Mouse (Mus musculus): ENCODE measurements around the gene Fam83c.

The Fam83c gene

DNA sequence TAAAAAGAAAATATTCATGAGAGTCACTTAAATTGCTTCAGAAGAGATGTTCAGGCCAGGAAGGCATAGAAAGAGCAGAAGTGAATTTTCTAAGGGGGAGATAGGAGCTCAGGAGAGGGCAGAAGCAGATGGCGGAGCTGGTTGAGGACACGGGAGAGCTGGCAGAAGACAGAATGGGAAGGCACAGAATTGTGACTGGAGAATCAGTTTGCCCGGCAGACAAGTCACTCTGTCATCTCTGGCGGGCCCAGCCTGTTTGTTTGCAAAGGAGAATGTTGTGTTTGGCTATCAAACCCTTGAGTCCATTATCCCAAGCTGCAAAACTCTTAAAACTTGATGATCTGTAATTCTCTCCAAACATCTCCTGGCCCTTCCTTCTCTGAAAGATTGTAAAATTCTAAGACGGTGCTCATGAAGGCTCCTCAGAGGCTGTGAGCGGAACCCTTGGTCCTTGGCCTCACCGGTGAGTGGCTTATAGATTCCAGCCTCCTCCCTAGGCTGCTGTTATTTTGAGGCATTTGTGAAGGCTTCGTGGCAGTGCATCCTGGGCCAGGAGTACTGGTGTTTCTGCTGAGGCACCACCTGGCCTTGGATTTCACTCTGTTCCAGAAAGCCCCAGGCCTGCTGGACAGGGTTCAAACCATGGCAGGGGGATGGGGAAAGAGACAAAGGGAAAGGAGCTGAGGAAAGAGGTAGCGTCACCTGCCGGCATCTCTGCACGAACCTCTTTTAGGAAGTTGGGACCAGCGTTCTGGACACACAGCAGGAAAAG is 39.8 kb downstream of the Fam83c start:
- DNase-seq (ENCODE audit: low spot score in 2 of 2): no peak

DNA sequence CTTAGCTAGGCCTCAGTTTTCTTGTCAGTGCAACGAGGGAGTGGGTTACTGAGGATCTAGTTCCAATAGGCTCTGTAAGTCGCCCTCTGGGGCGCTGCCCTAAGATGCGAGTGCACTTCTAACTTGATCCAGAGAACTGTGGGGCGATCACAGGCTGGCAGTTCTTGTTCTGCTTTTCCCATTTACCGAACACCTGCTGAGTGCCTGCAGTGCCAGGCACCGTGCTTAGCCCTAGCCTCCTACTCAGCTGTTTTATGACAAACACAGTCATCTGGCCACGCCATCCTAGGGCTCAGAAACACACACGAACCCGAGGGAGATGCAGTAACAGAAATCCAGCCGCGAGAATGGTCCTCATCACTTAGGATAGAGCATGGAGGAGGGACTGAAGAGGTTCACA is 41.8 kb downstream of the Fam83c start:
- DNase-seq (ENCODE audit: low spot score in 2 of 2): no peak

DNA sequence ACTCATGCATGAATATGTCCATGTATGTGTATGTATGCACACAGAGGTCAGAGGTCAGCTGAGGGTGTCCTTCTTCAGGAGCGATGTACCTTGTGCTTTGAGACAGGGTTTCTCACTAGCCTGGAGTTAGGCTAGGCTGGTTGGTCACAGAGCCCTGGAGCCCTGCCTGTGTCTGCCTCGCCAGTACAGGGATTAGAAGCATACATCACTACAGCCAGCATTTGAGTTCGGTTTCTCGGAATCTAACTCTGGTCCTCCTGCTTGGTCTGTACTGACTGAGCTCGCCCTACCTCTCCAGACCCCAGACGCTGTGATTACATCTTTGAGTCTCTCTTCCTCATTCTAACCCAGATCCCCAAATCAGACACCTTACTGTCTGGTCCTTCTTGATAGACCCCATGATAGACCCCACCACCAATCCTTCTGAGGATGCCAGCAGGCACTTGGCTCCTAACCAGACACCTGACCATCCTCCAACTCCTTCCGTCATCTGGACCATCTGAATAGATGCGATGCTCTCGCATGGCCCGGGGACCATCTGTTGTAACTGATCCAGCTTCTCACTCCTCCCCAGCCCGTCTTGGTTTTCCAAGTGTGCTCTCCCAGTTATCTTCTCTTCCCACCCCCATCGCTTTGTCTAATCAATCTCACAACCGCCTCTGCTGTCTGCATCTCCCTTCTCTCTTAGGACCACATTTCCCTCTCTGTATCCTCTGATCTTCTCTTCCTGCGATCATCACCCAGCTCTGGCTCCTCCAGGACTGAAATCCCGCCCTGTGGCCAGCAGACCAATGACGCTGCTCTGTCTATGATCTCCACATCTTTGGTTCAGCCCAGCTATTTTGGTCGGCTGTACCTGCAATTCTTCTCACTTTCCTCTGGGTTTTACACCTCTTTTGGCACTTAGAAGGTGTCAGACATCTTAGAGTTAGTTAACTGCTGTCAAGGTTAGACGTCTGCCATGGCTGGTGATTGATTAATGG is 46.4 kb downstream of the Fam83c start:
- DNase-seq (ENCODE audit: low spot score in 2 of 2): no peak

DNA sequence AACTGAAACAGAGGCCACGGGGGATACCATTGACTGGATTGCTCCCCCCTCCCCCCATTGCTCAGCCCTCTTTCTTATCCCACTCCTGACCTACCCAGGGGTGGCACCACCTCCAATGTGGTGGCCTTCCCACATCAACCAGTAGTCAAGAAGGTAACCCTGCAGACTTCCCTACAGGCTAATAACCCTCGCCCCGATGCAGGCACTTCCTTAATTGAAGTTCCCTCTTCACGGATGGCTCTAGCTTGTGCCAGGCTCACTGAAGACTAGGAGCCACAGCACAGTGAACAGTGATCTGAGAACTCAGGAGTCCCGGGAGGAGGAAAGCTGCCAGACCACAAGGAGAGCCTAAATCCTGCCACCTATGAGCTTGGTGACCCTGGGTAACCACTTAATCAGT is 47.7 kb downstream of the Fam83c start:
- no peak for DNase-seq (ENCODE audit: low spot score in 2 of 2)

DNA sequence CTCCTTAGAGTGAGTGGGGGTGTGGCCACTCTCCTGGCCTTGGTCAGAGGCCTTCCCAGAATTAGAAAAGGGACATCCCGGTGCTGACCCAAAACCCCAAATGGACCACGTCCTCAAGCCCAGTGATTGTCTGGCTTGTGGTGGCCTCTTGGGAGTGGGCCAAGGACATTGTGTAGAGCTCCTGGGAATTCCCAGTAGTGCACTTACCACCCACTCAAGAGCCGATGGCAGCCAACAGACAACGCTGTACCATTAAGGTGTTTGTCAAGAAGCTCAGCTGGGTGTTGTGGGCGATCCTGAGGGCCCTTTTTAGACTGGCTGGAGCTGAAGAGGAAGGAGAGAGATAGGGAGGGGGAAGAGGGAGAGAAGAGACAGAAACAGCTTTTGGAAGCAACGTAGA is 50.1 kb downstream of the Fam83c start:
- DNase-seq (ENCODE audit: low spot score in 2 of 2): no peak

DNA sequence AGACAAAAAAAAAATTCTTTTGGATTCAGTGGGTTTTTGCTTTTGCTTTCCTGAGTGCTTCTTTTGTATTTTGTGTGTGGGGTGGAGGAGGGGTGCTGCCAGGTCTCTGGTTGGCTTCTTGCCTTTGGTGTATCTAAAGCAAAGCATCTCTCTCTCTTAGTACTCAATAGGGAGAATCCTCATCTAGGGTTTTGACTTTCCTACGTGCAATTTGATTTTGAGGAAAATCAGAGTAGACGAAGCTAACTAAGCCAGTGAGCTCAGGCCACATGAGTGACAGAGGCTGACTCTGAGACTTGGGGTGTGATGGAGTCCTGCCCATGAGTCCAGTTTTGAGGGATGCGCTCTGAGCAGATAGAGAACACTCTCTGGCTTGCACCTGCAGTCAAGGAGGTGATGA is 55.1 kb downstream of the Fam83c start:
- DNase-seq (ENCODE audit: low spot score in 2 of 2): no peak

DNA sequence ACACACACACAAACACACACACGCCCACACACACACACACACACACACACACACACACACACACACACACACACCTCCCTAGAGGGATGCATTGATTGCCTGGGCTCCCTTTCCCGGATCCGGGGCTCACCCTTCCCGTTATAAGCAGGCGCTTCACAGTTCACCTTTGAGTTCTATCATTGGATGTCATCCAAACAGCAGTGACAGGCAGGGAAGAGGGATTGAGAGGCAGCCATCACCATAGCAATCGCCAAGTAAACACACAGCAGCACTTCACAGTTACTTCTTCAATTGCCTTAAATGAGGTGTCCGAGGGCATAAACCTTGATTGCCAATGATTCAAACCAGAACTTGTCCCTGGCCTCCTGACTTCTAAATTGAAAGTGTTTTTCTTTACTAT is 55.6 kb downstream of the Fam83c start:
- no peak for DNase-seq (ENCODE audit: low spot score in 2 of 2)

DNA sequence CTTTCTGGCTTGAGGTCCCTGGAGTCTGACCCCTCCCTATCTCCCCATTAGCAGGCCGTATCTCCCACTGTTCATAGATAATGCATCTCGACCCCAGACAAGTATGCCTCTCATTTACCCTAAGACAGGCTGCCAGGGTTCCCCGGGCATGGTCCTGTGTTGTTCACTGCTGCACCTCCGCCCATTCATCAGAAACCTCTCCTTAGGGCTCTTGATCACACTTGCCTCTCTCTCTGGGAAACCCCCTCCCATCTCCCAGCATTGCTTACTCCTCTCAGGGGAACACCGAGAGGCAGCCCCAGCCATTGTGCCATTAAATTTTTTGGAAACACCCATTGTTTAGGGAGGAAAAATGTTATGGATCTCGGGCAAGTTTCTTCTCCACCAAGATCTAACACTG is 56.6 kb downstream of the Fam83c start:
- DNase-seq (ENCODE audit: low spot score in 2 of 2): no peak

DNA sequence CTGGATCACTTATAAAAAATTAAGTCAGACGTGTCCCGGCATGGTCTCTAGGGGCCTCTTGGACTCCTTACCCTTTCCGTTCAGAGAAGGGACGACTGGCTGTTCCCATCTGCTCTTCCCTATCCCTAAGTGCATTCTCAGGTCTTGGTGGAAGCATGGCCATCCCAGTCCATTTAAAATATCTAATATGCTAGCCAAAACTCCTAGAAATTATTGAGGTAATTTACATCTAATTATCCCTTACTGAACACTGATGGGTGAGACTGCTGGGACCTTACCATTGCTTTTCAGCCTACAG is 57.0 kb downstream of the Fam83c start:
- no peak for DNase-seq (ENCODE audit: low spot score in 2 of 2)

Data from spleen, postnatal 4 days (tissue).